Mouse (Mus musculus): ENCODE data around the gene Psme3. TPM values are rescaled to one million over a fixed set of nuclear protein-coding genes. Genes with fewer than 3 reads are reported as not detected.

Psme3 gene
- polyA plus RNA-seq (2012; rRNA removed), result 60.6 and 68.7 TPM in 2 replicates

GRCm38 (mm10) chr11:101315665-101316500 is at the start of gene Psme3:
Psme3 (plus strand) TSS chr11:101316213.
- DNase-seq (ENCODE audit: low spot score), result peak; percentile 95

DNA sequence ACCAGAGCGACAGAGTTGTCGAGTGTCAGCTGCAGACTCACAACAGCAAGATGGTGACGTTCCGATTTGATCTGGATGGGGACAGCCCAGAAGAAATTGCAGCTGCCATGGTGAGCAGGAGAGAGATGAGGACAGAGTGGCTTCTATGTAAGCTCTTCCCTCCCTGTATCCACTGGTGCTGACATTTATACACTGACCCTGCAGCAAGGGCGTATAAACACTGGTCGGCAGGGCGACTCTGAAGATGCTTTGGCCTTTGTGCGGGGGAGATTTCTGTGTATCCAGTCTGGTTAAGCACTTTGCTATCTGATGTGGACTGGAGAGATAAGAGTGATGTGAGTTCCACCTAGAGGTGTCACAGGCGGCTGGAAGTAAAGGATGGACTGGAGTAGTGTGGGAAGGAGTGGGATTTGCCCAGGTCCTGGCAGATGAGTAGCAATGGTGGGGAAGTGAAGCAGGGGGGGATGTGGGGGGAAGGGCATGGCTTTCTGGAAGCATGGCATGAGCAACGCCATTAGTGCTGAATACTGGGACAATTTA is 46.4 kb upstream of the Psme3 start:
- no peak for DNase-seq (ENCODE audit: low spot score)

GRCm38 (mm10) chr11:101272446-101272845 is 43.6 kb upstream of the Psme3 start:
- DNase-seq (ENCODE audit: low spot score), result no peak

- DNase-seq (ENCODE audit: low spot score), result no peak
These were observed 40.7 kb upstream of the Psme3 start for GRCm38 (mm10) chr11:101275309-101275708.

GRCm38 (mm10) chr11:101276319-101277070 is 39.5 kb upstream of the Psme3 start:
- no peak for DNase-seq (ENCODE audit: low spot score)

GRCm38 (mm10) chr11:101277381-101278222 is 38.4 kb upstream of the Psme3 start:
- DNase-seq (ENCODE audit: low spot score), result no peak

DNA sequence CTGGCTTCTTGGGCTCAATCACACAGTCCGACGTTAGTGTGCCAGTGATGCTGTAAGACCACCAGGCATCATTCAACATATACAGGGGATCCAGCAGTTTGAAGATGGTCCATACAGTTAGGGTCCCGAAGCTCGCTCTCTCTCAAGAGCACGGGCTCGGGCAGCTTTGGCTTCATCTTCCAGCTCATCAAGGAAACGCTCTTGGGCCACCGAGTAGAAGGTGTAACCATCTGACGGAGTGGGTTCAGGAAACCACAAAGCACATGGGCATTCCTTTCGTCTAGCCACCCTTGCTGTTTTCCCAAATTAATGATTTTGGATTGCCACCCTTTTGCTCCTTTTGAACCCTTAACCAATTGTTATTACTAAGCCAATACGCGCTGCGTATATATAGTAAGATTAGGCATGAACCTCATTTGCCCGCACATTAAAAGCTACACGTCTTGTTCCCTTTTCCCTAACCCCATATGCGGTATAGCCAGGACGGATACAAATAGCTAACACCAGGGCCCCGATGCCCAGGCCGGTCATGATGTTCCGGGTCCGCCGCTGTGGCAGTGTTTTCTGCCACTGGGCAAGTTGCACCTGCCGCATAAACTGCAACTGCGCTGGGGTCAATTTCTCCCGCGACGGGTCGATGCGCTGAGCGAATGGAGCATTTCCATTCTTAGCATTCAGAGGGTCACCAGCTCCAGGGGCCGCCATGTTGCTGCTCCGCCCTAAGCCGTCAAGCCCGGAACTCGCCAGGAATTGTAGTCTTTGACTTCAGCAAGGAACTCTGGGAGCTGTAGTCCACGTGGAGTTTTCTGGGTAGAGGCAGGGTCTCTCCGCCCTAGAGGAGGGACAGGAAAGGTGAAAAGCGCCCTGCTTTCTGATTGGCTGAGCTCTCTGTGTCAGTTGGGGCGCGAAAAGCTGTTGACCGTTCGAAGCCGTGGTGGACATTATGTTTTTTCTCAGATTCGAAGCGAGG is 37.5 kb upstream of the Psme3 start, which contains the start of the genes Cntd1 and Coa3:
Gene Cntd1 (plus strand): TSS at position 790 of the 970 bp plus-strand sequence.
Gene Coa3 (minus strand): TSS at position 892 of the 970 bp plus-strand sequence.
- peak; percentile 66 for DNase-seq (ENCODE audit: low spot score)

DNA sequence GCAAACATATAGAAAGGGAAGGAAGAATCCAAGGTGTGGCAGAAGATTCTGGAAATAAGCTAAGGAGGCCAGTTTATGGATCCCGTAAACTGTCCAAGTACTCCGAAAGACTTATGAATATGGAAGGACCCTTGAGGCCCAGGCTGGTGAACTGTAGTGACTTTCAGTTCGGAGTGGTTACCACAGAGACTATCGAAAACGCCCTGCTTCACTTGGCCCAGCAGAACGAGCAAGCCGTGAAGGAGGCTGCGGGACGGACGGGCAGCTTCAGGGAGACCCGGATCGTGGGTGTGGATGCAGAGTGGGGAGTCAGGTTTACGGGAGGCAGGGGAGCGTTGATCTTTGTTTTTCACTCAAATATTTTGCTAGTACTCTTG is 36.8 kb upstream of the Psme3 start:
- DNase-seq (ENCODE audit: low spot score), result no peak

GRCm38 (mm10) chr11:101280837-101281236 is 35.2 kb upstream of the Psme3 start:
- no peak for DNase-seq (ENCODE audit: low spot score)

- no peak for DNase-seq (ENCODE audit: low spot score)
These were observed 33.1 kb upstream of the Psme3 start for GRCm38 (mm10) chr11:101282896-101283295.

DNA sequence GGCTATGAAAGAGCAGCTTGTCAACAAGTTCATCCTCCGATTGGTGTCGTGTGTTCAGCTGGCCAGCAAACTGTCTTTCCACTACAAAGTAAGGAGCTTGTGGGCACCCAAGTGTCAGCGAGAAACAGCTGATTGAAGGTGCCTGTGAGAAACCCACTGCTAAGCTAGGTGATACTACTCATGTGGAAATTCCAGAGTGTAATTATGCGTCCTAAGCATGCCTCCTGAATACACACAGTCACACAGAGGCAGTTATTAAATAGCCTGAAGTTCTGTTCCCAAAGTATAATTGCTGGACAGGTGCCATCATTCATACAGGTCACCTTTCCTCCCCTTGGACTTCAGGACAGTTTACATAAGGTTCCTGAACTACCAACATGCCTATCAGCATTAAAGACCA is 32.2 kb upstream of the Psme3 start:
- DNase-seq (ENCODE audit: low spot score), result no peak

GRCm38 (mm10) chr11:101287306-101287705 is 28.7 kb upstream of the Psme3 start:
- DNase-seq (ENCODE audit: low spot score), result no peak

GRCm38 (mm10) chr11:101291231-101291630 is 24.8 kb upstream of the Psme3 start:
- DNase-seq (ENCODE audit: low spot score), result no peak

DNA sequence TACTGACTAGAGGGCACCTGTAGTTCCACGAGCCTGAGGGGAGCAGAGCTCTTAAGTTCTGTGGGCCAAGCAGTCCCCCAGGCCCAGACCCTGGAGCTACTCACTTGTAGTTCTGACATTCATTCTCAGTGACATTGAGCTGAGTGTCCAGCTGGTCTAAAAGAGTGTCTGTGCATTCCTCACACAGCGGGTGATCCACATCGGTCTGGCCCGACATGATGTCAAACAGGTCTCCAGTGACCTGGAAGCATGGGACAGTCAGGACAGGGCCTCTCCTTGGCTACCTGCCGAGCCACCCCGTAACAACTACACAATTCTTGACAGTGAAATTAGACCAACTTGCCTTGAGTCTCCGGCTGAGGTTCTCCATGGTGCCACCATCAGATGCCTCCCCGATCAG is 20.8 kb upstream of the Psme3 start:
- no peak for DNase-seq (ENCODE audit: low spot score)

GRCm38 (mm10) chr11:101300881-101301280 is 15.1 kb upstream of the Psme3 start:
- DNase-seq (ENCODE audit: low spot score), result no peak

GRCm38 (mm10) chr11:101301299-101302003 is 14.6 kb upstream of the Psme3 start:
- DNase-seq (ENCODE audit: low spot score), result no peak

- peak; percentile 92 for DNase-seq (ENCODE audit: low spot score)
These were observed 13.8 kb upstream of the Psme3 start, which contains the start of gene Becn1 for GRCm38 (mm10) chr11:101302004-101302798. Becn1 (minus strand) TSS chr11:101302286.

GRCm38 (mm10) chr11:101307744-101308143 is 8.3 kb upstream of the Psme3 start:
- DNase-seq (ENCODE audit: low spot score), result no peak

GRCm38 (mm10) chr11:101311083-101311482 is 4.9 kb upstream of the Psme3 start:
- no peak for DNase-seq (ENCODE audit: low spot score)

Measured in urinary bladder, adult 2 months (tissue).